Mouse (Mus musculus) limb, embryonic 14.5 days (tissue): ENCODE results near the gene Iqcf3. TPM values are rescaled to one million over a fixed set of nuclear protein-coding genes. Genes with fewer than 3 reads are reported as not detected.

Experiments
- ATAC-seq: fragments of 200-750 bp; cut with Nextera tagmentation; 2 replicates; pipeline ENCODE4 v1.8.0; 2017; ENCODE audit warnings: low read depth, moderate number of reproducible peaks, moderate TSS enrichment; ENCODE audit not compliant: low FRiP score
- DNase-seq: peaks from one replicate; pipeline ENCODE4 v3.0.0-alpha.2; 2015; ENCODE audit warnings: low spot score
- H3K27ac ChIP-seq: fragments of 300-500 bp; sonication (generic); replicated peaks from 2 replicates; pipeline ENCODE4 v1.5.1; 2014; ENCODE audit warnings: low read depth, mild to moderate bottlenecking, low read length, moderate library complexity, mixed read lengths
- H3K27me3 ChIP-seq: fragments of 300-500 bp; sonication (generic); 2 replicates; pipeline ENCODE4 v1.6.1; 2014; ENCODE audit warnings: low read length, mixed read lengths; ENCODE audit not compliant: control insufficient read depth, insufficient read depth
- H3K36me3 ChIP-seq: fragments of 300-500 bp; sonication (generic); 2 replicates; pipeline ENCODE4 v1.6.1; 2014; ENCODE audit warnings: mild to moderate bottlenecking, low read length, moderate library complexity, mixed read lengths; ENCODE audit not compliant: control insufficient read depth, insufficient read depth
- H3K4me1 ChIP-seq: fragments of 300-500 bp; sonication (generic); 2 replicates; pipeline ENCODE4 v1.6.1; 2014; ENCODE audit warnings: antibody characterized with exemption, low read length, mixed read lengths; ENCODE audit not compliant: control insufficient read depth, insufficient read depth
- H3K4me2 ChIP-seq: fragments of 300-500 bp; sonication (generic); replicated peaks from 2 replicates; pipeline ENCODE4 v1.6.1; 2014; ENCODE audit warnings: low read depth, mild to moderate bottlenecking, low read length, moderate library complexity; ENCODE audit not compliant: severe bottlenecking
- H3K4me3 ChIP-seq: fragments of 300-500 bp; sonication (generic); replicated peaks from 2 replicates; pipeline ENCODE4 v1.5.1; 2014; ENCODE audit warnings: low read length
- H3K9ac ChIP-seq: fragments of 300-500 bp; sonication (generic); 2 replicates; pipeline ENCODE4 v1.6.1; 2014; ENCODE audit warnings: mild to moderate bottlenecking, low read depth, low read length, moderate library complexity; ENCODE audit not compliant: severe bottlenecking
- H3K9me3 ChIP-seq: fragments of 300-500 bp; sonication (generic); 2 replicates; pipeline ENCODE4 v1.6.1; 2016; ENCODE audit warnings: low read length; ENCODE audit not compliant: control insufficient read depth
- POLR2A ChIP-seq: fragments of 200-500 bp; IDR thresholded peaks from 2 replicates; pipeline ENCODE4 v1.8.0; 2012; ENCODE audit warnings: inconsistent platforms, mild to moderate bottlenecking, moderate library complexity, borderline replicate concordance; ENCODE audit not compliant: insufficient read depth, insufficient read length; ENCODE audit errors: extremely low read depth
- WGBS: fragments of 180-500 bp; shearing (Covaris S2); extraction: QIAGEN DNeasy Blood & Tissue Kit; methylation state at CpG from one replicate; pipeline ENCODE4 v1.1.7; 2014; 5-methylcytosine and 5-hydroxymethylcytosine counted together
- polyA plus RNA-seq, 2 experiments: library from polyadenylated mRNA; depleted of rRNA in 1 of 2; stranded (reverse) in 1 of 2; unstranded in 1 of 2; fragments of >200 nt; fragmentation: Nextera tagmentation in 1 of 2; extraction: Ambion mirVana in 1 of 2; gene quantifications; 2 replicates each; pipeline versions ENCODE4 v1.2.1 to v1.2.3; 2012 to 2014

Gene Iqcf3
- polyA plus RNA-seq, 2 experiments, result not detected

- Histone ChIP-seq H3K27me3 (no peaks in the 10 kb centered on the region), H3K4me1 (peaks cover 21% of the 10 kb centered on the region), H3K4me3 (peak overlapping the region; percentile 69), H3K27ac (no peak overlapping the region), H3K9me3 (no peaks in the 10 kb centered on the region), H3K4me2 (peak overlapping the region; percentile 92), H3K9ac (peak overlapping the region; percentile 65), H3K36me3 (peaks cover 22% of the 10 kb centered on the region)
- ATAC-seq (no peak), DNase-seq (no peak)
- 81% methylated on average over 9 of the region's 9 CpGs for WGBS
- TF ChIP-seq POLR2A, result no peak
Observed at GRCm38 (mm10) chr9:106478101-106478500, 83.3 kb downstream of the Iqcf3 start.

GRCm38 (mm10) chr9:106477649-106478048 lies 83.8 kb downstream of the Iqcf3 start:
- no peak for TF ChIP-seq POLR2A
- H3K4me3 ChIP-seq, result peak overlapping the region; percentile 69
- peaks cover 18% of the 10 kb centered on the region for H3K36me3 ChIP-seq
- ATAC-seq, result no peak
- no peaks in the 10 kb centered on the region for H3K27me3 ChIP-seq
- peak overlapping the region; percentile 92 for H3K4me2 ChIP-seq
- H3K9me3 ChIP-seq, result no peaks in the 10 kb centered on the region
- 4% methylated on average over 16 of the region's 16 CpGs for WGBS
- H3K27ac ChIP-seq, result no peak overlapping the region
- peak overlapping the region; percentile 65 for H3K9ac ChIP-seq
- H3K4me1 ChIP-seq, result peaks cover 21% of the 10 kb centered on the region
- DNase-seq, result no peak

GRCm38 (mm10) chr9:106476924-106477484 lies 84.4 kb downstream of the Iqcf3 start, which contains the start of gene Parp3:
TSS of gene Parp3 (minus strand) at chr9:106476949.
- peak; percentile 98 for ATAC-seq
- peak within 1 kb of the TSS; percentile 69 for H3K4me3 ChIP-seq
- no peaks in the 10 kb centered on the region for H3K9me3 ChIP-seq
- H3K27me3 ChIP-seq, result no peaks in the 10 kb centered on the region
- H3K9ac ChIP-seq, result peak within 1 kb of the TSS; percentile 65
- H3K4me2 ChIP-seq, result peak within 1 kb of the TSS; percentile 92
- WGBS, result 0% methylated on average over 41 of the region's 41 CpGs
- 0 out of 2 replicates have a peak, but pooled peaks have one; percentile 34 for TF ChIP-seq POLR2A
- H3K36me3 ChIP-seq, result peaks cover 13% of the 10 kb centered on the region
- H3K27ac ChIP-seq, result peak within 1 kb of the TSS; percentile 77
- H3K4me1 ChIP-seq, result peaks cover 21% of the 10 kb centered on the region
- peak; percentile 100 for DNase-seq

DNA sequence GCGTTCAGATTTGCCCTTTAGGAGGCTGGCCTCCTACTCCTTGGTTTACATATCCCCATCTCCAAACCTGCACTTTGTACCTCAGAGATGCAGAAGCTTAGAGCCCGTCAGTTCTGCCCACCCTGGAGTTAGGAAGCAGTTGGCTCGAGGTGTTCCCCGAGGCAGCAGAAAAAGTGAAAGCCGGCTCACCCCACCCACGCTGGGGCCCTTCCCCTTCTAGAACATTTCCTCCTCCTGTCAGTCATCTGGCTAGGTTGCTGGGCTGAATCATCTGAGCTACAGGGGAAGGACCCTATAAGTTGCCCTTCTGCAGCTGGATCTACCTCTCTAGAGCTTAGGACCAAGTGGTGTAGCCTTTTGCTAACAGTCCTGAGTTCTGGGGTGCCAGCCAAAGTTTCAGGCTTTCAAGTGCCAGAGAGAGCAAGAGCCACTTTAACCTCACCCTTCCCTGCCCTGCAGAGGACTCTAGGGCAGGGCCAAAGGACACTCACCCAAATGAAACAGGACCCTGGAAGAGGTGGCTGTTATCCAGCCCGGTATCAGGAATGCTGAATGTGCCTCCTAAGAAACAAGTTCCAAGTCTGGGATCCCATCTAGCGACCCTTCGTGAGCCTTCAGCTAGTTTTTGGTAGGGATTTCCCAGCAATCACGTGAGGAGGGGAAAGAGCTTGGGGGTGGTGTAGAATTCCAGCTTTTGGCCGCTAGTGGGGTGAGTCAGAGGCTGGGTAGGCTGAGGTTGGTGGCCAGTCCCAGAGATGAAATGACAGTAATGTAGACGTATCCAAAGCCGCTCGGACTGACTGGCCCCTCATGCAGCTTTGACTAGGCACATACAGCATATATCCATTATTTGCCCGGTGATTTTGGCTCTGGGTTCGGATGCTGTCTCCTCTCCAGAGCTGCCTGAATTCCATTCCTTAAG lies 85.2 kb downstream of the Iqcf3 start:
- TF ChIP-seq POLR2A, result no peak
- Histone ChIP-seq H3K4me2 (peak overlapping the region; percentile 47), H3K36me3 (peaks cover 8% of the 10 kb centered on the region), H3K9ac (peak overlapping the region; percentile 4), H3K27me3 (no peaks in the 10 kb centered on the region), H3K27ac (peak overlapping the region; percentile 77), H3K9me3 (no peaks in the 10 kb centered on the region), H3K4me1 (peaks cover 21% of the 10 kb centered on the region), H3K4me3 (peak overlapping the region; percentile 21)
- peak; percentile 44 for ATAC-seq
- peak; percentile 62 for DNase-seq
- 26% methylated on average over 16 of the region's 16 CpGs for WGBS

DNA sequence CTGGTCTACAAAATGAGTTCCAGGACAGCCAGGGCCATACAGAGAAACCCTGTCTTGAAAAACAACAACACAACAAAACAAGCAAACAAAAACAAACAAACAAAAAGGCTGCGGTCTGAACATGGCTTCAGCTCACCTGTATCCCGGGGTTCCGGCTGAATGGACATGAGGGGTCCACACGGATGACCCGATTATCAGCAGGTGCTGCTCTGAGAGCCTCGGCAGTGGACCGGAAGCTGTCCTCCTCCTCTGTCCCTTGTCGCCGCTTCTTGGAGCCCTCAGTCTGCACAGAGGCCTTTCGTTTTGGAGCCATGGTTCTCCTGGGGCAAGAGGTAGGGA lies 85.8 kb downstream of the Iqcf3 start, which contains the start of gene Rrp9:
Rrp9 (plus strand) TSS at position 301 of the 339 bp plus-strand sequence.
- no peak for ATAC-seq
- H3K36me3 ChIP-seq, result peaks cover 3% of the 10 kb centered on the region; the same call in 1 of the 2 replicates
- H3K4me2 ChIP-seq, result peak within 1 kb of the TSS; percentile 47
- peak within 1 kb of the TSS; percentile 77 for H3K27ac ChIP-seq
- no peak for DNase-seq
- H3K9me3 ChIP-seq, result no peaks in the 10 kb centered on the region
- no peaks in the 10 kb centered on the region for H3K27me3 ChIP-seq
- peaks cover 21% of the 10 kb centered on the region for H3K4me1 ChIP-seq
- 90% methylated on average over 10 of the region's 10 CpGs for WGBS
- H3K4me3 ChIP-seq, result peak within 1 kb of the TSS; percentile 21
- no peak for TF ChIP-seq POLR2A
- H3K9ac ChIP-seq, result peak within 1 kb of the TSS; percentile 4
